Mouse (Mus musculus): ENCODE results near the gene Gpr171. TPM values are rescaled to one million over a fixed set of nuclear protein-coding genes. Genes with fewer than 3 reads are reported as not detected.
"Not testable (repeated sequence)": the region's sequence is repeated elsewhere in the genome, so short reads cannot be mapped to it uniquely, and the experiment has no call there.

The Gpr171 gene
- total RNA-seq, 2 experiments from 2014 or later = 0.38 to 5.9 TPM

- no peak for ATAC-seq (replicated peaks; ENCODE audit: low FRiP score, poor library complexity, severe bottlenecking)
Measured at GRCm38 (mm10) chr3:59121067-59121730, 19.6 kb upstream of the Gpr171 start.

GRCm38 (mm10) chr3:59113973-59114517, 12.4 kb upstream of the Gpr171 start:
- no peak for ATAC-seq (replicated peaks; ENCODE audit: low FRiP score, poor library complexity, severe bottlenecking)

GRCm38 (mm10) chr3:59113291-59113690, 11.7 kb upstream of the Gpr171 start:
- ATAC-seq (replicated peaks; ENCODE audit: low FRiP score, poor library complexity, severe bottlenecking) = not testable (repeated sequence)

- ATAC-seq (replicated peaks; ENCODE audit: low FRiP score, poor library complexity, severe bottlenecking) = no peak
Measured at GRCm38 (mm10) chr3:59111944-59112343, 10.3 kb upstream of the Gpr171 start.

GRCm38 (mm10) chr3:59109834-59110233, 8.2 kb upstream of the Gpr171 start:
- not testable (repeated sequence) for ATAC-seq (replicated peaks; ENCODE audit: low FRiP score, poor library complexity, severe bottlenecking)

DNA sequence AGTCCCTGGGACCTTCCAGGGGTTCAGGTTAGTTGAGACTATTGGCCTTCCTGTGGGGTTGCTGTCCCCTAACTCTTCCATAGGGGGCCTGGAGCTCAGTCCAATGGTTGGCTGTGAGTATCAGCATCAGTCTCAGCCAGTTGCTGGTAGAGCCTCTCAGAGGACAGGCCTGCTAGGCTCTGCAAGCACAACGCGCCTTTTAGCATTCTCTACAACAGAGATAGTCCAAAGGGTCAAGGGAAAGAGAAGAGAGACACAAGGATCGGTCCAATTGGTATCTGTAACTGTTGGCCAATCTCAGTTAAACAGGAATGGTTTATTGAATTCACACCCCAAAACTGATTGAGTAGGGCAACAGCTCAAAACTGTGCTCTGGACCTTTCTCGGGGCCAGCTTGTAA, 5.8 kb upstream of the Gpr171 start:
- ATAC-seq (replicated peaks; ENCODE audit: low FRiP score, poor library complexity, severe bottlenecking) = no peak

GRCm38 (mm10) chr3:59104462-59104861, 2.8 kb upstream of the Gpr171 start:
- no peak for ATAC-seq (replicated peaks; ENCODE audit: low FRiP score, poor library complexity, severe bottlenecking)

DNA sequence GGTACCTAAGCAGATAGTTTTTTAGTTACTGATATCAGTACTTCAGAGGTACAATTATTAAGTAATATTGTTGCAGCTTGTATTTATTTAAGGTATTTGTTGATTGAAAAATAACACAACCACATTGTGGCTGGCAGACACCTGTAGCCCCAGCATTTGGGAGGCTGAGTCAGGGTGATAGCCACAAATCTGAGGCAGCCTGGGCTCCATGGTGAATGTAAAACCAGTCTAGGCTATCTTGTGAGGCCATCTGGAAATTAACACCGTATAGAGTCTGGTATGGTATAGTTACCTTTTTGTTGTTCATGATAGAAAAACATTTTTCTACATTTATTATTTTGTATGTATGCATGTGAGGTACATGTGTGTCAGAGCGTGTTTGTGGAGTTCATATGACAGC, 525 bp upstream of the Gpr171 start:
- ATAC-seq (replicated peaks; ENCODE audit: low FRiP score, poor library complexity, severe bottlenecking) = no peak

GRCm38 (mm10) chr3:59098540-59098939, 3.1 kb downstream of the Gpr171 start:
- ATAC-seq (replicated peaks; ENCODE audit: low FRiP score, poor library complexity, severe bottlenecking) = no peak

- no peak for ATAC-seq (replicated peaks; ENCODE audit: low FRiP score, poor library complexity, severe bottlenecking)
Measured at GRCm38 (mm10) chr3:59097421-59097820, 4.2 kb downstream of the Gpr171 start.

DNA sequence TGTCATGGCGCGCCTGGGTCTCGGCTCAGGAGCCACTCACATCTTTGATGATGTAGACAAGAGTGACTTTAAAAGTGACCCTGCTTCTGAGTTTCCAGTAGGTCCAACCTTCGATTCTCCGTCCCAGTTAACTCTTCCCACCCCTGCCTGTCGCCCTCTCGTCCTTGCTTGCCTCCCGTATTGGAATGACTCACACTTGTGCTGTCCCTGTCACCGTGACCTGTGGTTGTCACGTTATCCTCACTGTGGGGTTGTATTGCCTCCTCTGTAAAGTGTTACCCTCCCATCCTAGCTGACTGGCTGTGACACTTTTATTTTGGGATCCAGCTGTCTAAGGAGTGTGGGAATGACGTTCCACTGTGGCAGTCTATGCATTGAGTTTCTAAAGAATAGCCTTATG, 8.9 kb downstream of the Gpr171 start:
- no peak for ATAC-seq (replicated peaks; ENCODE audit: low FRiP score, poor library complexity, severe bottlenecking)

DNA sequence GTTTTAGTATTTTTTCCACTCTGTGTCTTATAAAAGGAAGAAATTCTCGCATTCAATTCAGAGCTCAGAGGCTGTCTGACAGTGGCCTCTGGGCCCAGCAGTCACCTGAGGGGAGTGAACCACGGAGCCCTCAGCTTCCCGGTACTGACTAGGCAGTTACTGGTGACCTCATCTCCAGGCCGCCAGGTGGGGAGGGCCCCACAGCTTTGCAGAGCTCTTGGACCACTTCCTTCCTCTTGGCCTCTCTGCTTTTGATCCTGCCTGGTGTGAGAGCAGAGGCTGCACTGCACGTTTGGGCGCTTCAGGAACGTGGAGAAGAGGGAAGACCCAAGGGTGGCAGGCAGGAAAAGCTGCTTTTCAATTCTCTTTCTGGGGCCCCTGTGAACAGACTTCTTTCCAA, 20.7 kb downstream of the Gpr171 start:
- ATAC-seq (replicated peaks; ENCODE audit: low FRiP score, poor library complexity, severe bottlenecking) = no peak

DNA sequence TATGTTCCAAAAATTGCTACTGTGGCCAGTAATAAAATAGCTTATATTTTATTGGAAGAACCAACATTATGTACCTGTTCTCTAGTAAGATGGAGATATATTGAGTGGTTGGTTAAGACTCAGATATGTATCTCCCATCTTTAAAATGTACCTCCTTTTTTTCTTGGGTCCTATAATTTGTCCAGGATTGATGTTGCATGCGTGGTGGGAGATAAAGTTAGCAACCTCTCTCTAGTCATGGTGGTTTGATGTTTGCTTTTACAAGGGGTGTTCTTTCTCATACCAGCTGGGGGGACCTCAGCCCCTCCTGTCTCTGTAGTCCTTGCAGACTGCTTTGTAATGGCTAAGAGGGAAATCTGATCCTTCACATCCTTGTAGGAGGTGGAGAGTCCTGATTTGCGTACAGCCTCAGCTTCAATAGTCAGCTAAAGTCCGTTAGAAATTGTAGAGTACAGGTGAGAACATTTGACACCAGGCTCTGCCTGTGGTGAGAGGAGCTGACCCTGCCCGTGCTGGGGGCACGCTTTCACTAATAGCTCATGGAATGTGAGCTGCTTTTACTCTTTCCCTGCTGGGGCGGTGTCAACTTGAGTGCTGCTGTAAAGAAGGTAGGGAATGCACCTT, 21.2 kb downstream of the Gpr171 start:
- ATAC-seq (replicated peaks; ENCODE audit: low FRiP score, poor library complexity, severe bottlenecking) = no peak

GRCm38 (mm10) chr3:59079327-59079726, 22.3 kb downstream of the Gpr171 start:
- ATAC-seq (replicated peaks; ENCODE audit: low FRiP score, poor library complexity, severe bottlenecking) = 0 out of 2 replicates have a peak, but pooled peaks have one; percentile 52

DNA sequence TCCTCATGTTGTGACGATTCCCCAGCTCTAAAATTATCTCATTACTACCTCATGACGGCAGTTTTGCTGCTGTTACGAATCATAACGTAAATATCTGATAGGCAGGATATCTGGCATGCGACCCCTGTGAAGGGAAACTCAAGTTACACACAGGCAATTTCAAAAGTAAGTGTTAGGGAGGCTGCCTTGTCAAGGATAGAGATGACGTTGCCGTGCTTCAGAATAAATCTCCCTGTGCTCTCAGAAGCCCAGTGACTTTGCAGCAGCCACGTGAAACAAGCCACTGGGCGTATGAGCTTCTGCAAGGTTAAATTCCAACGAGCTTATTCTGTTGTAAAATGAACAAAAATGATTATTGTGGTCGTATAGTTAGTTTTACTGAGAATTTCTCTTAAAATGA, 23.0 kb downstream of the Gpr171 start:
- ATAC-seq (replicated peaks; ENCODE audit: low FRiP score, poor library complexity, severe bottlenecking) = no peak

DNA sequence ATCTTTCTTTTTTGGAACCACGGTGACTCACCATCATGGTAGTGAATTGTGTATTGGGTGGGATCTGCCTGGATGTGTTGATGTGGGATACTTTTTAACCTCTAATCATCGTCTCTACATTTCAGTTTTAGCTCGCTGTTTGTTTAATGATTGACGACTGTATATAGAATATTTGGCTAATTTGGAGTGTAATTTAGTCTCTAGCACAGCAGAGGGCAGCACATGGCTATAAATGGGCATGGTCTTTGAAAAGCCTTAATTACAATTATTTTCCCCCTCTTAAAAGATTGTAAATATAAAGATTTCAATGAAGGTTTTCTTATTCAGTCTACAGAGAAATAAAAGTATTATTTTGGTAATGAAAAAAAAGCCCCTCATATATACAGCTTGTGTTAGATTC, 24.3 kb downstream of the Gpr171 start:
- ATAC-seq (replicated peaks; ENCODE audit: low FRiP score, poor library complexity, severe bottlenecking) = no peak

GRCm38 (mm10) chr3:59069071-59069470, 32.5 kb downstream of the Gpr171 start:
- not testable (repeated sequence) for ATAC-seq (replicated peaks; ENCODE audit: low FRiP score, poor library complexity, severe bottlenecking)

GRCm38 (mm10) chr3:59066558-59067294, 34.9 kb downstream of the Gpr171 start:
- ATAC-seq (replicated peaks; ENCODE audit: low FRiP score, poor library complexity, severe bottlenecking) = no peak

DNA sequence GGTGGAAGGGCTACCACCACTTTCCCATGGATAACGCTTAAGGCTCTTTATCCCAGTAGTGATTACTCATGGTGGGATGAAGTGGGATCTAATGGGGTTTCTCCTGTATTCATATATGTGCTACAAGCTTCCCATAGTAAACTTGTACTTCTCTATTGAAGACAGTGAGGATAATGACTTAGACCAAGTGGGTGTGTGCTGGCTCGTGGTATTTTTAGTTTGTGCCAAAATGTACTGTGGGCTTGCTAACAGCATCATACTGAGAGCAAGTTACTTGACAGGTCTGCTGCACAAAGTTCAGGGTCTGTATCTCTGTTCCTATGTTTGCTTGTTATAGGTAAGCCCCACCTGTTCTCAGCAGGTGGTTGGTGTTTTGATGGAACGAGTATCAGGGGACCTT, 35.7 kb downstream of the Gpr171 start:
- no peak for ATAC-seq (replicated peaks; ENCODE audit: low FRiP score, poor library complexity, severe bottlenecking)

DNA sequence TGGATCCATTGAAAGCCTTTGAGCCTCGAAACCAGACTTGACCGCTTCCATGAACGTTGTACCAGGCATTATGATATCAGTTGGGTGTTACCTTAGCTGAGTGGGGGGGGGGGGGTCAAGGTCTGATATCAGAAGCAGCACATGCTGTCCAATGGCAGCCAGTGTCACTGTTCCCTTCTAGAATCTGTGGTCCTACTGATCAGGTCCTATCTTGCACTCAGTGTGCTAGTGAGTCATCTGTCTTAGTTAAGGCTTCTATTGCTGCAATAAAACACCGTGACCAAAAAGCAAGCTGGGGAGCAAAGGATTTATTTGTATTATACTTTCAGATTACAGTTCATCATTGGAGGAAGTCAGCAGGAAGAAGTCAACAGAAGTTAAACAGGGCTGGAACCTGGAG, 38.2 kb downstream of the Gpr171 start:
- no peak for ATAC-seq (replicated peaks; ENCODE audit: low FRiP score, poor library complexity, severe bottlenecking)

DNA sequence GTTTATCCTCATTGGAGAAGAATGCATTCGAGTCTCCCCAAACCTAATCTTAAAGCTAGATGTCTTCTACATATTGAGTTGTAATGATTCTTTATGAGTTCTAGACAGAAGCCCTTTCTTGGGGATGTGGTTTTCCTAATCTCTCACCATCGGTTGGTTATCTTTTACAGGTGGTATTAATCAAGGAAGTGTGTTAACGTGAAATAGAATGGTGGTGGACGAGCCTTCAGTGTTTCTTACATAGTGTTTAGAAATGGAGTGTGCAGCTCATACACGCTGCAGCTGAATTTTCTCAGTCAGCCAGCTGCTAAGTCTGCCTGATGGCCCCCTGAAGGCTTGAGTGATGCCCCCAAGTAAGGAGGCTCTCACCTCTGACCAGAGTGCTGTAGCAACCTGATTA, 39.5 kb downstream of the Gpr171 start:
- ATAC-seq (replicated peaks; ENCODE audit: low FRiP score, poor library complexity, severe bottlenecking) = no peak

Data from erythroid progenitor cell, adult 5-6 weeks (primary cell).